Mouse (Mus musculus) midbrain, embryonic 12.5 days (tissue): Measurements from ENCODE around the gene Krr1. TPM values are rescaled to one million over a fixed set of nuclear protein-coding genes. Genes with fewer than 3 reads are reported as not detected.

ENCODE experiments used
- ATAC-seq: fragments of 200-750 bp; cut with Nextera tagmentation; 2 replicates; pipeline ENCODE4 v1.8.0; 2017; ENCODE audit warnings: low read depth, moderate TSS enrichment, moderate library complexity; ENCODE audit not compliant: low FRiP score
- H3K27ac ChIP-seq: fragments of 300-500 bp; sonication (generic); replicated peaks from 2 replicates; pipeline ENCODE4 v1.5.1; 2016; ENCODE audit warnings: mild to moderate bottlenecking
- H3K27me3 ChIP-seq: fragments of 300-500 bp; sonication (generic); 2 replicates; pipeline ENCODE4 v1.6.1; 2016; ENCODE audit warnings: mild to moderate bottlenecking
- H3K36me3 ChIP-seq: fragments of 300-500 bp; sonication (generic); 2 replicates; pipeline ENCODE4 v1.6.1; 2016
- H3K4me1 ChIP-seq: fragments of 300-500 bp; sonication (generic); 2 replicates; pipeline ENCODE4 v1.6.1; 2016
- H3K4me2 ChIP-seq: fragments of 300-500 bp; sonication (generic); replicated peaks from 2 replicates; pipeline ENCODE4 v1.6.1; 2016; ENCODE audit warnings: mild to moderate bottlenecking, moderate library complexity
- H3K4me3 ChIP-seq: fragments of 300-500 bp; sonication (generic); 2 replicates; pipeline ENCODE4 v1.5.1; 2016; ENCODE audit warnings: mild to moderate bottlenecking
- H3K9ac ChIP-seq: fragments of 300-500 bp; sonication (generic); replicated peaks from 2 replicates; pipeline ENCODE4 v1.6.1; 2016; ENCODE audit warnings: mild to moderate bottlenecking, moderate library complexity
- H3K9me3 ChIP-seq: fragments of 300-500 bp; sonication (generic); 2 replicates; pipeline ENCODE4 v1.6.1; 2016; ENCODE audit warnings: mild to moderate bottlenecking
- WGBS: fragments of 180-500 bp; shearing (Covaris S2); methylation state at CpG from one replicate; pipeline ENCODE4 v1.1.7; 2016; 5-methylcytosine and 5-hydroxymethylcytosine counted together
- polyA plus RNA-seq: library from polyadenylated mRNA; unstranded; fragments of >200 nt; fragmentation: Nextera tagmentation; extraction: Ambion mirVana; gene quantifications from 2 replicates; pipeline ENCODE4 v1.2.1, GENCODE M21; 2016

Krr1 gene
- polyA plus RNA-seq, 1 experiment from 2014 or later, result 57.6 TPM

- Histone ChIP-seq H3K27me3 (no peaks in the 10 kb centered on the region), H3K27ac (no peak overlapping the region), H3K9ac (no peak overlapping the region), H3K36me3 (no peaks in the 10 kb centered on the region), H3K4me1 (no peaks in the 10 kb centered on the region), H3K9me3 (no peaks in the 10 kb centered on the region), H3K4me3 (no peak overlapping the region), H3K4me2 (no peak overlapping the region)
- WGBS, result 85% methylated on average over 3 of the region's 3 CpGs
- no peak for ATAC-seq
These were observed 26.9 kb upstream of the Krr1 start for GRCm38 (mm10) chr10:111945563-111945962.

- 88% methylated on average over 1 of the region's 1 CpGs for WGBS
- Histone ChIP-seq H3K9ac (no peak overlapping the region), H3K4me3 (no peak overlapping the region), H3K4me2 (no peak overlapping the region), H3K9me3 (no peaks in the 10 kb centered on the region), H3K4me1 (no peaks in the 10 kb centered on the region), H3K27me3 (no peaks in the 10 kb centered on the region), H3K27ac (no peak overlapping the region), H3K36me3 (no peaks in the 10 kb centered on the region)
- ATAC-seq, result no peak
These were observed 24.4 kb upstream of the Krr1 start for GRCm38 (mm10) chr10:111948041-111948440.

GRCm38 (mm10) chr10:111949008-111949407 is 23.5 kb upstream of the Krr1 start:
- no peak overlapping the region for H3K9ac ChIP-seq
- H3K27me3 ChIP-seq, result no peaks in the 10 kb centered on the region
- no peaks in the 10 kb centered on the region for H3K36me3 ChIP-seq
- WGBS, result 18% methylated on average over 4 of the region's 4 CpGs
- no peaks in the 10 kb centered on the region for H3K9me3 ChIP-seq
- no peak overlapping the region for H3K4me2 ChIP-seq
- no peak for ATAC-seq
- no peak overlapping the region for H3K4me3 ChIP-seq
- H3K27ac ChIP-seq, result no peak overlapping the region
- no peaks in the 10 kb centered on the region for H3K4me1 ChIP-seq

GRCm38 (mm10) chr10:111955836-111956235 is 16.6 kb upstream of the Krr1 start:
- H3K4me3 ChIP-seq, result no peak overlapping the region
- WGBS, result 88% methylated on average over 2 of the region's 2 CpGs

GRCm38 (mm10) chr10:111957271-111958045 is 15.0 kb upstream of the Krr1 start:
- Histone ChIP-seq H3K27ac (no peak overlapping the region), H3K4me2 (no peak overlapping the region), H3K9ac (no peak overlapping the region), H3K4me3 (no peak overlapping the region), H3K4me1 (no peaks in the 10 kb centered on the region), H3K36me3 (no peaks in the 10 kb centered on the region), H3K27me3 (peaks cover 3% of the 10 kb centered on the region; the same call in 1 of the 2 replicates), H3K9me3 (no peaks in the 10 kb centered on the region)
- 58% methylated on average over 10 of the region's 10 CpGs for WGBS
- ATAC-seq, result peak; percentile 86

More at GRCm38 (mm10) chr10:111955836-111956235, 16.6 kb upstream of the Krr1 start:
- H3K27me3 ChIP-seq, result peaks cover 3% of the 10 kb centered on the region; the same call in 1 of the 2 replicates
- no peaks in the 10 kb centered on the region for H3K9me3 ChIP-seq
- no peak overlapping the region for H3K9ac ChIP-seq
- ATAC-seq, result no peak
- H3K4me1 ChIP-seq, result no peaks in the 10 kb centered on the region
- H3K4me2 ChIP-seq, result no peak overlapping the region
- no peak overlapping the region for H3K27ac ChIP-seq
- H3K36me3 ChIP-seq, result no peaks in the 10 kb centered on the region

- no peak overlapping the region for H3K4me3 ChIP-seq
- 42% methylated on average over 4 of the region's 4 CpGs for WGBS
- H3K27me3 ChIP-seq, result peaks cover 3% of the 10 kb centered on the region; the same call in 1 of the 2 replicates
- H3K4me2 ChIP-seq, result no peak overlapping the region
- H3K9ac ChIP-seq, result no peak overlapping the region
- ATAC-seq, result no peak
- H3K36me3 ChIP-seq, result no peaks in the 10 kb centered on the region
- no peaks in the 10 kb centered on the region for H3K4me1 ChIP-seq
- H3K9me3 ChIP-seq, result no peaks in the 10 kb centered on the region
- no peak overlapping the region for H3K27ac ChIP-seq
These were observed 14.4 kb upstream of the Krr1 start for GRCm38 (mm10) chr10:111958046-111958421.

GRCm38 (mm10) chr10:111959353-111959752 is 13.1 kb upstream of the Krr1 start:
- 82% methylated on average over 2 of the region's 2 CpGs for WGBS
- no peak overlapping the region for H3K9ac ChIP-seq
- ATAC-seq, result no peak

GRCm38 (mm10) chr10:111960459-111960858 is 12.0 kb upstream of the Krr1 start:
- 87% methylated on average over 6 of the region's 6 CpGs for WGBS
- Histone ChIP-seq H3K4me2 (no peak overlapping the region), H3K4me3 (no peak overlapping the region), H3K4me1 (no peaks in the 10 kb centered on the region), H3K9ac (no peak overlapping the region), H3K27ac (no peak overlapping the region), H3K27me3 (peaks cover 3% of the 10 kb centered on the region), H3K9me3 (no peaks in the 10 kb centered on the region), H3K36me3 (no peaks in the 10 kb centered on the region)
- ATAC-seq, result no peak

More at GRCm38 (mm10) chr10:111959353-111959752, 13.1 kb upstream of the Krr1 start:
- H3K4me1 ChIP-seq, result no peaks in the 10 kb centered on the region
- no peak overlapping the region for H3K4me2 ChIP-seq
- no peak overlapping the region for H3K27ac ChIP-seq
- no peaks in the 10 kb centered on the region for H3K9me3 ChIP-seq
- H3K27me3 ChIP-seq, result peaks cover 3% of the 10 kb centered on the region
- H3K4me3 ChIP-seq, result no peak overlapping the region
- H3K36me3 ChIP-seq, result no peaks in the 10 kb centered on the region

GRCm38 (mm10) chr10:111966394-111966793 is 6.1 kb upstream of the Krr1 start:
- 61% methylated on average over 4 of the region's 4 CpGs for WGBS
- H3K9ac ChIP-seq, result no peak overlapping the region
- no peaks in the 10 kb centered on the region for H3K4me1 ChIP-seq
- H3K9me3 ChIP-seq, result no peaks in the 10 kb centered on the region
- H3K27ac ChIP-seq, result no peak overlapping the region
- peaks cover 3% of the 10 kb centered on the region; the same call in 1 of the 2 replicates for H3K27me3 ChIP-seq
- H3K4me3 ChIP-seq, result no peak overlapping the region
- no peak overlapping the region for H3K4me2 ChIP-seq
- no peaks in the 10 kb centered on the region for H3K36me3 ChIP-seq
- no peak for ATAC-seq

GRCm38 (mm10) chr10:111971929-111972328 is 535 bp upstream of the Krr1 start:
- Histone ChIP-seq H3K27me3 (0 out of 2 replicates have a peak, but pooled peaks cover 3% of the 10 kb centered on the region), H3K4me1 (peaks cover 8% of the 10 kb centered on the region), H3K27ac (no peak overlapping the region), H3K4me3 (no peak overlapping the region; the same call in 1 of the 2 replicates), H3K9ac (no peak overlapping the region), H3K9me3 (no peaks in the 10 kb centered on the region), H3K4me2 (peak overlapping the region; percentile 78; the same call in 1 of the 2 replicates), H3K36me3 (0 out of 2 replicates have a peak, but pooled peaks cover 6% of the 10 kb centered on the region)
- WGBS, result 76% methylated on average over 3 of the region's 3 CpGs
- ATAC-seq, result peak; percentile 53

- H3K4me3 ChIP-seq, result no peak overlapping the region
- H3K9me3 ChIP-seq, result no peaks in the 10 kb centered on the region
- peaks cover 41% of the 10 kb centered on the region for H3K36me3 ChIP-seq
- H3K4me2 ChIP-seq, result no peak overlapping the region
- peaks cover 8% of the 10 kb centered on the region for H3K4me1 ChIP-seq
- H3K9ac ChIP-seq, result no peak overlapping the region
- 42% methylated on average over 5 of the region's 5 CpGs for WGBS
- no peak overlapping the region for H3K27ac ChIP-seq
- H3K27me3 ChIP-seq, result no peaks in the 10 kb centered on the region
- no peak for ATAC-seq
These were observed 5.1 kb downstream of the Krr1 start for GRCm38 (mm10) chr10:111977584-111977983.

- Histone ChIP-seq H3K4me1 (no peaks in the 10 kb centered on the region), H3K9ac (no peak overlapping the region), H3K9me3 (no peaks in the 10 kb centered on the region), H3K36me3 (peaks cover 68% of the 10 kb centered on the region), H3K4me3 (no peak overlapping the region), H3K27ac (no peak overlapping the region), H3K27me3 (no peaks in the 10 kb centered on the region), H3K4me2 (no peak overlapping the region)
- 93% methylated on average over 5 of the region's 5 CpGs for WGBS
- no peak for ATAC-seq
These were observed 10.6 kb downstream of the Krr1 start for GRCm38 (mm10) chr10:111983070-111983469.
